In the genomic region with DNA sequence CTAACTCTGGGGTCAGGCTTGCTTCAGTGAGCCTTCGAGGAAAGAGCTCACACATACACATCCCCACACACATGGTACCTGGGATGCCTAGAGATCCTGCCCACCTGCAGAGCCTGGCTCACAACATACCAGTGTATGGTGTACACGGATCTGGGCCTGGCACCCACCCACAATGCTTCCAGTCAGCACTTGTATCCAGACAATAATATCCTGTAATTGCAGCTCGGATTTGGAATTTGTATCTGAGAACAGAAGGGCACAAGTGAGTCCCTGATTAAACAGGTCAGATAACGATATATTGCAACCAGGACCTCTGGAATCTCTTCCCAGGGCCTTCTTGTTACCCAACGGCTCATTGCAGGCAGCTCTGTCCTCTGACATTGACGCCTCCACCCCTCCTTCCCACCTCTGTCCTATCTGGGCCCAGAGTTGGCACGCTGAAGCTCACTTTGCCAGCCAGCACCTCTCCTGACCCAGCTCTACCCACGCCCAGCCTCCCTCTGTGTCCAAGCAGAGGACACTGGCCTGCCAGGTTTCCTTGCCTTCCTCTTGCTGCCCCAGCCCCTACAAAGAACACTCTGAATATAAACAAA, we compare ENCODE assay signal across 14 mouse cellular contexts.
DNase-seq lines count a peak whose midpoint lies in the region; ATAC-seq and TF ChIP-seq lines count a peak whose summit lies in the region.
"Had no signal": no experiment of that assay in that cellular context is flagged by ENCODE, and none has a peak within 500 bp of the region (broad histone marks: within the 10 kb centered on the region; RNA-seq: fewer than 3 reads in every experiment).

No protein-coding gene starts in this region.

- DNase-seq in forebrain, embryonic 10.5 days (ENCODE audit: extremely low spot score, low spot score): no peak
- DNase-seq in forebrain, postnatal 0 days: no peak
- peak; percentile 86 for DNase-seq in fat pad, adult 2 months (ENCODE audit: extremely low read depth, low read depth, low spot score)
- peak; percentile 53 for DNase-seq in heart, postnatal 0 days (ENCODE audit: low spot score)
- no peak for DNase-seq in thymus, postnatal 0 days (ENCODE audit: low spot score)
- no peak for DNase-seq in lung, postnatal 36 days
- DNase-seq in thymus, adult 18-20 months: no peak
- DNase-seq: B cell, adult 2 months; kidney, adult 2 months; retina, postnatal 1 day; thymus, postnatal 36 days had no signal

- H3K4me3 ChIP-seq in forebrain, embryonic 10.5 days: no peak overlapping the region
- no peak overlapping the region for H3K4me3 ChIP-seq in forebrain, postnatal 0 days (ENCODE audit: low read depth, low read length)
- H3K4me3 ChIP-seq in heart, postnatal 0 days (ENCODE audit: low read depth, low read length): no peak overlapping the region
- H3K4me3 ChIP-seq in liver, embryonic 16.5 days (ENCODE audit: low read depth, low read length): no peak overlapping the region
- H3K4me3 ChIP-seq: hindbrain, embryonic 12.5 days had no signal

- 86% methylated on average over 8 of the region's 8 CpGs for WGBS in forebrain, embryonic 10.5 days
- WGBS in forebrain, postnatal 0 days: 70% methylated on average over 8 of the region's 8 CpGs
- 37% methylated on average over 8 of the region's 8 CpGs for WGBS in heart, postnatal 0 days
- 67% methylated on average over 8 of the region's 8 CpGs for WGBS in liver, embryonic 16.5 days (ENCODE audit: insufficient replicate concordance)

- peaks cover 12% of the 10 kb centered on the region; the same call in 1 of the 2 replicates for H3K4me1 ChIP-seq in forebrain, embryonic 10.5 days
- H3K4me1 ChIP-seq in forebrain, postnatal 0 days (ENCODE audit: insufficient read depth): no peaks in the 10 kb centered on the region
- peaks cover 24% of the 10 kb centered on the region for H3K4me1 ChIP-seq in heart, postnatal 0 days (ENCODE audit: control insufficient read depth, insufficient read depth)
- peaks cover 27% of the 10 kb centered on the region for H3K4me1 ChIP-seq in liver, embryonic 16.5 days (ENCODE audit: control insufficient read depth, low read depth, low read length)
- H3K4me1 ChIP-seq: hindbrain, embryonic 12.5 days had no signal

- H3K27me3 ChIP-seq in forebrain, embryonic 10.5 days (ENCODE audit: poor library complexity, severe bottlenecking): peaks cover 5% of the 10 kb centered on the region
- no peaks in the 10 kb centered on the region for H3K27me3 ChIP-seq in forebrain, postnatal 0 days (ENCODE audit: insufficient read depth, low read length)
- no peaks in the 10 kb centered on the region for H3K27me3 ChIP-seq in heart, postnatal 0 days (ENCODE audit: control insufficient read depth, insufficient read depth, low read length)
- H3K27me3 ChIP-seq in liver, embryonic 16.5 days (ENCODE audit: control insufficient read depth, insufficient read depth, low read depth, low read length): peaks cover 11% of the 10 kb centered on the region
- H3K27me3 ChIP-seq: hindbrain, embryonic 12.5 days had no signal

- H3K27ac ChIP-seq in forebrain, embryonic 10.5 days: 0 out of 2 replicates have a peak overlapping the region, but pooled peaks have one; percentile 11
- H3K27ac ChIP-seq in forebrain, postnatal 0 days (ENCODE audit: low read depth, low read length): no peak overlapping the region
- peak overlapping the region; percentile 80 for H3K27ac ChIP-seq in heart, postnatal 0 days (ENCODE audit: low read depth)
- no peak overlapping the region for H3K27ac ChIP-seq in liver, embryonic 16.5 days (ENCODE audit: low read length)
- H3K27ac ChIP-seq: hindbrain, embryonic 12.5 days had no signal

- no peaks in the 10 kb centered on the region for H3K36me3 ChIP-seq in forebrain, embryonic 10.5 days (replicated peaks)
- no peaks in the 10 kb centered on the region for H3K36me3 ChIP-seq in forebrain, postnatal 0 days (ENCODE audit: insufficient read depth)
- no peaks in the 10 kb centered on the region for H3K36me3 ChIP-seq in heart, postnatal 0 days (replicated peaks; ENCODE audit: control insufficient read depth, insufficient read depth, low read length)
- H3K36me3 ChIP-seq in liver, embryonic 16.5 days (ENCODE audit: control insufficient read depth, insufficient read depth): no peaks in the 10 kb centered on the region
- H3K36me3 ChIP-seq: G1E; hindbrain, embryonic 12.5 days had no signal

- no peaks in the 10 kb centered on the region for H3K9me3 ChIP-seq in forebrain, embryonic 10.5 days
- H3K9me3 ChIP-seq in forebrain, postnatal 0 days (ENCODE audit: low read length): no peaks in the 10 kb centered on the region
- no peaks in the 10 kb centered on the region for H3K9me3 ChIP-seq in heart, postnatal 0 days (replicated peaks; ENCODE audit: control insufficient read depth, low read length)
- H3K9me3 ChIP-seq in liver, embryonic 16.5 days (replicated peaks; ENCODE audit: control insufficient read depth, low read length): no peaks in the 10 kb centered on the region
- H3K9me3 ChIP-seq: G1E; hindbrain, embryonic 12.5 days had no signal

- H3K9ac ChIP-seq in forebrain, postnatal 0 days: no peak overlapping the region
- H3K9ac ChIP-seq in heart, postnatal 0 days (replicated peaks; ENCODE audit: low read depth, low read length): no peak overlapping the region
- no peak overlapping the region for H3K9ac ChIP-seq in liver, embryonic 16.5 days (ENCODE audit: low read depth, low read length)
- H3K9ac ChIP-seq: hindbrain, embryonic 12.5 days had no signal

- TF ChIP-seq EP300 in heart, postnatal 0 days (IDR thresholded peaks at IDR 0.05; ENCODE audit: low read depth): no peak

- TF ChIP-seq CTCF in forebrain, postnatal 0 days (IDR thresholded peaks at IDR 0.05; ENCODE audit: low read depth): no peak
- no peak for TF ChIP-seq CTCF in heart, postnatal 0 days (IDR thresholded peaks at IDR 0.05; ENCODE audit: low read depth)

- H3K4me2 ChIP-seq in forebrain, postnatal 0 days (ENCODE audit: low read depth): no peak overlapping the region
- no peak overlapping the region for H3K4me2 ChIP-seq in heart, postnatal 0 days (ENCODE audit: low read depth, low read length)
- H3K4me2 ChIP-seq in liver, embryonic 16.5 days (ENCODE audit: low read depth, low read length): no peak overlapping the region
- H3K4me2 ChIP-seq: hindbrain, embryonic 12.5 days had no signal

- no peak for ATAC-seq in forebrain, postnatal 0 days
- ATAC-seq in heart, postnatal 0 days (ENCODE audit: insufficient read depth, low read depth): peak; percentile 57; the same call in 1 of the 2 replicates
- ATAC-seq in liver, embryonic 16.5 days (ENCODE audit: low read depth): peak; percentile 26; the same call in 1 of the 2 replicates

Comparison
In these comparisons a context has a peak if more than half of its experiments do, and no peak if none do; other contexts are left out.
1. H3K27ac ChIP-seq: peak in forebrain, embryonic 10.5 days (single experiment) and heart, postnatal 0 days (single experiment); none in forebrain, postnatal 0 days (single experiment) and liver, embryonic 16.5 days (single experiment).
2. DNase-seq: peak in fat pad, adult 2 months (single experiment) and heart, postnatal 0 days (single experiment); none in forebrain, embryonic 10.5 days (single experiment), forebrain, postnatal 0 days (single experiment), thymus, postnatal 0 days (single experiment), lung, postnatal 36 days (single experiment) and thymus, adult 18-20 months (0 of 2).